In genomic region chr4:24897851-24898515, GRCm38 (mm10) we compare ENCODE assay signal across 8 mouse cellular contexts. TPM values are rescaled to one million over a fixed set of nuclear protein-coding genes. Genes with fewer than 3 reads are reported as not detected.
A peak's percentile ranks its signal among the peaks of the same experiment; 100 is the strongest.
DNase-seq lines count a peak whose midpoint lies in the region; ATAC-seq lines count a peak whose summit lies in the region.

Gene Ndufaf4, plus strand, starts transcription at chr4:24898083.

- no peaks in the 10 kb centered on the region for H3K9me3 ChIP-seq in heart, embryonic 10.5 days
- no peaks in the 10 kb centered on the region for H3K9me3 ChIP-seq in kidney, embryonic 15.5 days (replicated peaks)

- peak; percentile 99 for ATAC-seq in erythroblast, adult 5-6 weeks (replicated peaks; ENCODE audit: low FRiP score, poor library complexity, severe bottlenecking)
- peak; percentile 100 for ATAC-seq in kidney, embryonic 15.5 days (replicated peaks; ENCODE audit: low FRiP score)
- ATAC-seq in monocyte, adult 5-6 weeks (replicated peaks; ENCODE audit: insufficient number of reproducible peaks, low FRiP score, low TSS enrichment, poor library complexity, severe bottlenecking): peak; percentile 87

- peak within 1 kb of the TSS; percentile 91 for H3K27ac ChIP-seq in heart, embryonic 10.5 days
- H3K27ac ChIP-seq in kidney, embryonic 15.5 days: peak within 1 kb of the TSS; percentile 67

- H3K4me2 ChIP-seq in kidney, embryonic 15.5 days: peak within 1 kb of the TSS; percentile 88

- H3K4me3 ChIP-seq in heart, embryonic 10.5 days: peak within 1 kb of the TSS; percentile 76
- peak within 1 kb of the TSS; percentile 92 for H3K4me3 ChIP-seq in kidney, embryonic 15.5 days (replicated peaks)

- peak within 1 kb of the TSS; percentile 79 for H3K9ac ChIP-seq in kidney, embryonic 15.5 days

- under 1% methylated on average over 58 of the region's 58 CpGs for WGBS in heart, embryonic 10.5 days
- 0% methylated on average over 58 of the region's 58 CpGs for WGBS in kidney, embryonic 15.5 days

- DNase-seq in B cell, adult 2 months: peak; percentile 98 to 99
- DNase-seq in brain, adult 2 months (ENCODE audit: low read depth, low spot score): peak; percentile 97
- DNase-seq in heart, embryonic 10.5 days (ENCODE audit: low spot score): peak; percentile 96
- peak; percentile 98 for DNase-seq in liver
- DNase-seq in spleen, postnatal 4 days (ENCODE audit: low spot score in 2 of 2): peak; percentile 97 to 100

- H3K36me3 ChIP-seq in heart, embryonic 10.5 days: peaks cover 25% of the 10 kb centered on the region
- H3K36me3 ChIP-seq in kidney, embryonic 15.5 days: peaks cover 20% of the 10 kb centered on the region

- no peaks in the 10 kb centered on the region for H3K27me3 ChIP-seq in heart, embryonic 10.5 days (ENCODE audit: insufficient read depth, poor library complexity, severe bottlenecking)
- no peaks in the 10 kb centered on the region for H3K27me3 ChIP-seq in kidney, embryonic 15.5 days

- no peaks in the 10 kb centered on the region; the same call in 1 of the 2 replicates for H3K4me1 ChIP-seq in heart, embryonic 10.5 days
- peaks cover 11% of the 10 kb centered on the region for H3K4me1 ChIP-seq in kidney, embryonic 15.5 days

RNA-seq across cellular contexts. Expression of gene Ndufaf4, which starts in this region (rescaled TPM):
- 5.2 and 6.9 TPM in 2 replicates for total RNA-seq in erythroblast, adult 5-6 weeks (2015; ENCODE audit: low replicate concordance)
- 2.6 and 5.0 TPM in 2 replicates for total RNA-seq in erythroblast, adult 5-6 weeks (2017; ENCODE audit: low replicate concordance)
- polyA plus RNA-seq in heart, embryonic 10.5 days (2016; fragmentation: Nextera tagmentation; extraction: Ambion mirVana): 68.6 and 76.5 TPM in 2 replicates
- 52.2 and 52.3 TPM in 2 replicates for polyA plus RNA-seq in kidney, embryonic 15.5 days (2015; fragmentation: Nextera tagmentation; extraction: Ambion mirVana)
- 9.5 to 13.9 TPM (median 12.5 TPM) in 3 replicates for total RNA-seq in monocyte, adult 5-6 weeks (2017)

Comparison
In these comparisons a context has a peak if more than half of its experiments do, and no peak if none do; other contexts are left out.
1. Peak in every context shown above with its lines: DNase-seq, ATAC-seq, H3K4me3 ChIP-seq and H3K27ac ChIP-seq.